Mouse (Mus musculus) forebrain, embryonic 11.5 days (tissue): ENCODE results near the gene Srsf2. TPM values are rescaled to one million over a fixed set of nuclear protein-coding genes. Genes with fewer than 3 reads are reported as not detected.

Experiments used
- ATAC-seq: fragments of 200-750 bp; cut with Nextera tagmentation; replicated peaks from 2 replicates; pipeline ENCODE4 v1.8.0; 2017; ENCODE audit warnings: moderate TSS enrichment; ENCODE audit not compliant: low FRiP score
- DNase-seq: peaks from one replicate; pipeline ENCODE4 v3.0.0-alpha.2; 2017; ENCODE audit warnings: low spot score
- H3K27ac ChIP-seq: fragments of 300-500 bp; sonication (generic); 2 replicates; pipeline ENCODE4 v1.5.1; 2014; ENCODE audit warnings: low read depth, low read length
- H3K27me3 ChIP-seq: fragments of 300-500 bp; sonication (generic); 2 replicates; pipeline ENCODE4 v1.6.1; 2014; ENCODE audit warnings: mild to moderate bottlenecking, low read length, mixed read lengths; ENCODE audit not compliant: control insufficient read depth, insufficient read depth
- H3K36me3 ChIP-seq: fragments of 300-500 bp; sonication (generic); 2 replicates; pipeline ENCODE4 v1.6.1; 2014; ENCODE audit warnings: mild to moderate bottlenecking, low read length, moderate library complexity, mixed read lengths; ENCODE audit not compliant: control insufficient read depth, insufficient read depth
- H3K4me1 ChIP-seq: fragments of 300-500 bp; sonication (generic); replicated peaks from 2 replicates; pipeline ENCODE4 v1.6.1; 2014; ENCODE audit warnings: low read length, mixed read lengths; ENCODE audit not compliant: control insufficient read depth, insufficient read depth
- H3K4me2 ChIP-seq: fragments of 300-500 bp; sonication (generic); 2 replicates; pipeline ENCODE4 v1.6.1; 2014; ENCODE audit warnings: low read depth, mild to moderate bottlenecking, low read length, moderate library complexity, mixed read lengths; ENCODE audit not compliant: severe bottlenecking
- H3K4me3 ChIP-seq: fragments of 300-500 bp; sonication (generic); 2 replicates; pipeline ENCODE4 v1.5.1; 2014; ENCODE audit warnings: low read depth, low read length
- H3K9ac ChIP-seq: fragments of 300-500 bp; sonication (generic); 2 replicates; pipeline ENCODE4 v1.6.1; 2014; ENCODE audit warnings: low read length
- H3K9me3 ChIP-seq: fragments of 300-500 bp; sonication (generic); 2 replicates; pipeline ENCODE4 v1.6.1; 2016; ENCODE audit warnings: low read length, mixed read lengths; ENCODE audit not compliant: control insufficient read depth
- WGBS: fragments of 180-500 bp; shearing (Covaris S2); extraction: QIAGEN DNeasy Blood & Tissue Kit; methylation state at CpG from one replicate; pipeline ENCODE4 v1.1.7; 2014; 5-methylcytosine and 5-hydroxymethylcytosine counted together
- polyA plus RNA-seq: library from polyadenylated mRNA; unstranded; fragments of >200 nt; fragmentation: Nextera tagmentation; extraction: Ambion mirVana; gene quantifications from 2 replicates; pipeline ENCODE4 v1.2.1, GENCODE M21; 2014

The Srsf2 gene
- polyA plus RNA-seq, 1 experiment from 2014 or later, result 1,008 TPM

DNA sequence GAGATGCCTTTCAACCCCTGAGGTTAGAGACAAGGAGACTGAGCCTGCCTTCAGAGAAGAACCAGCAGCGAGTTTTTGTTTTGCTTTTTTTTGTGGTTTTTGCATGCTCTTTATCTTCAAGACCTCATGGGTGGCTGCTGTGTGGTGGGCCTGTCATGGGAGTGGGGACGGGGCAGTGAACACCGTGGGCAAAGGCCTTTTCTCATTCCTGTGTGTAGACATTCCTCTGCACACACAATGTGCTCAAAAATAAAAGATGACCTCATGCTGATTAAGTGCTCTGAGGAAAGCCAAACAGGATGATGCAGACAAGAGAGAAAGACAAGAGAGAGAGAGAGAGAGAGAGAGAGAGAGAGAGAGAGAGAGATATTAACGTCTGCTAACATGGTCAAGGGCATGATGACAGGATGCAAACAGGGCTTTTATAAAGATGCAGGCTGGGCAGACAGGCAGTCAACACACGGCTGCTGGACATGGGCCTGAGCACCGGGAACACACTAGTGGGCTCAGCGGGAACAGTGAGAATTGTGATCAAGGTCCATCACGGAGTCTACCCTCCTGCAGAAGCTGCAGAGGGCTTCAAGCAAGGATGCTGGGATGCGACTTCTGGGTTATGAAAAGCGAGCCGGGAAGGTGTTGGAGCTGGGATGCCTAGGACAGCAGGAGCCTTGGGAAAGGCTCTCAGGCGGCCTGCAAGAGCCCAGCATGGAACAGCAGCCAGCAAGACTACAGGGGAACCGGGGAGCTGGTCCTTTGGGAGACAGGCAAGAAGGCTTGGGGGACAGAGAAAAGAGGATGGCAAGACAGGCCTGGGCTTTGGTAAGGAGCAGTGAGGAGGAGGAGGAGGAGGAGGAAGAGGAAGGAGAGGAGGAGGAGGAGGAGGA lies 31.6 kb downstream of the Srsf2 start:
- Histone ChIP-seq H3K4me2 (no peak overlapping the region), H3K36me3 (no peaks in the 10 kb centered on the region), H3K27me3 (no peaks in the 10 kb centered on the region), H3K4me3 (no peak overlapping the region), H3K9ac (no peak overlapping the region; the same call in 1 of the 2 replicates), H3K27ac (no peak overlapping the region), H3K9me3 (no peaks in the 10 kb centered on the region), H3K4me1 (peaks cover 5% of the 10 kb centered on the region; the same call in 1 of the 2 replicates)
- no peak for ATAC-seq
- 57% methylated on average over 13 of the region's 13 CpGs for WGBS
- no peak for DNase-seq

- Histone ChIP-seq H3K4me1 (peaks cover under 1% of the 10 kb centered on the region; the same call in 1 of the 2 replicates), H3K9ac (no peak overlapping the region), H3K36me3 (no peaks in the 10 kb centered on the region), H3K9me3 (no peaks in the 10 kb centered on the region), H3K4me3 (no peak overlapping the region), H3K27ac (no peak overlapping the region), H3K4me2 (no peak overlapping the region), H3K27me3 (no peaks in the 10 kb centered on the region)
- DNase-seq (no peak), ATAC-seq (no peak)
- WGBS, result 88% methylated on average over 5 of the region's 5 CpGs
Measured at GRCm38 (mm10) chr11:116819932-116820593, 32.8 kb downstream of the Srsf2 start.

DNA sequence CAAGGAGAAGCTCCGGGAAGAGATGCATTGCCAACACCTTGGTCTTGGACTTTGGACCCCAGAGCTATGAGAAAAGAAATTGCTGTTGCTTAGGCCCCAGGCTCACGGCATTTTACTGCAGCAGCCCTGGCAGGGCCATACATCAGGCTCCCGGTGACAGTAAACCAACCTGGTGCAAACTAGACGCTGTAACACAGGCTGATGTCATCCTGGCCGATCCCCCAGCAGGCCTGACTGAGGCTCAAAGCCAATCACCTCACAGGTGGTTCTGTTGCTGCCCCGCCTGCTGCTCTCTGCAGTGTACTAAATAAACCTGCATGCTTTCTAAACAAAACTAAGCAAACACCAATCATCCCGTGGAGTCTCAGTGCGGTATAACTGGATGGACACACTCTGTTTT lies 34.2 kb downstream of the Srsf2 start:
- Histone ChIP-seq H3K4me3 (no peak overlapping the region), H3K9me3 (no peaks in the 10 kb centered on the region), H3K9ac (no peak overlapping the region), H3K27ac (no peak overlapping the region), H3K27me3 (no peaks in the 10 kb centered on the region), H3K36me3 (no peaks in the 10 kb centered on the region), H3K4me1 (peaks cover 13% of the 10 kb centered on the region), H3K4me2 (no peak overlapping the region)
- DNase-seq (no peak), ATAC-seq (no peak)
- WGBS, result 76% methylated on average over 8 of the region's 8 CpGs

DNA sequence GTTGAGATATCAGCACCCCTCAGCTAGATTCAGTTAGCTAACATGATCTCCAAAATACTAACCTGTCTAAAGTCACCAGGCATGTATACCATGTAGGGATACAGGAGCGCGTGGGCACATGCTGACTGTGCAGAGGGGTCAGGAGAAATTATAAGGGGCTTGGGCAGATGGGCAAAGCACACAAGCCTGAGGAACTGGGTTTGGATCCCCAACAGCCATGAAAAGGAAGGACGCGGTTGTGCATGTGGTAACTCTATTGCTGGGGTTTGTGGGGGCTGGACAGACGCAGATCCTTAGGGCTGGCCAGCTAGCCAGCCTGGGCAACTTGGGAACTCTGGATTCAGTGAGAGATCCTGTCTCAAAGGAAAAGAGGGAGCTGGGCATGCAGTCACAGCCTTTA lies 35.3 kb downstream of the Srsf2 start:
- H3K27me3 ChIP-seq, result no peaks in the 10 kb centered on the region
- peaks cover 23% of the 10 kb centered on the region for H3K4me1 ChIP-seq
- DNase-seq (peak; percentile 30), ATAC-seq (no peak)
- H3K9me3 ChIP-seq, result no peaks in the 10 kb centered on the region
- no peak overlapping the region for H3K27ac ChIP-seq
- H3K4me2 ChIP-seq, result no peak overlapping the region
- no peak overlapping the region for H3K4me3 ChIP-seq
- no peak overlapping the region for H3K9ac ChIP-seq
- H3K36me3 ChIP-seq, result no peaks in the 10 kb centered on the region
- WGBS, result 95% methylated on average over 5 of the region's 5 CpGs

- peaks cover 23% of the 10 kb centered on the region for H3K4me1 ChIP-seq
- no peak overlapping the region for H3K27ac ChIP-seq
- H3K27me3 ChIP-seq, result no peaks in the 10 kb centered on the region
- peak; percentile 48 for DNase-seq
- no peak overlapping the region for H3K4me2 ChIP-seq
- 83% methylated on average over 5 of the region's 5 CpGs for WGBS
- no peak overlapping the region for H3K4me3 ChIP-seq
- no peaks in the 10 kb centered on the region for H3K9me3 ChIP-seq
- no peak for ATAC-seq
- H3K36me3 ChIP-seq, result no peaks in the 10 kb centered on the region
- H3K9ac ChIP-seq, result no peak overlapping the region
Measured at GRCm38 (mm10) chr11:116816769-116817168, 36.1 kb downstream of the Srsf2 start.

- H3K4me1 ChIP-seq, result peaks cover 36% of the 10 kb centered on the region
- H3K9ac ChIP-seq, result peak overlapping the region; percentile 33
Measured at GRCm38 (mm10) chr11:116814884-116815415, 37.9 kb downstream of the Srsf2 start.

DNA sequence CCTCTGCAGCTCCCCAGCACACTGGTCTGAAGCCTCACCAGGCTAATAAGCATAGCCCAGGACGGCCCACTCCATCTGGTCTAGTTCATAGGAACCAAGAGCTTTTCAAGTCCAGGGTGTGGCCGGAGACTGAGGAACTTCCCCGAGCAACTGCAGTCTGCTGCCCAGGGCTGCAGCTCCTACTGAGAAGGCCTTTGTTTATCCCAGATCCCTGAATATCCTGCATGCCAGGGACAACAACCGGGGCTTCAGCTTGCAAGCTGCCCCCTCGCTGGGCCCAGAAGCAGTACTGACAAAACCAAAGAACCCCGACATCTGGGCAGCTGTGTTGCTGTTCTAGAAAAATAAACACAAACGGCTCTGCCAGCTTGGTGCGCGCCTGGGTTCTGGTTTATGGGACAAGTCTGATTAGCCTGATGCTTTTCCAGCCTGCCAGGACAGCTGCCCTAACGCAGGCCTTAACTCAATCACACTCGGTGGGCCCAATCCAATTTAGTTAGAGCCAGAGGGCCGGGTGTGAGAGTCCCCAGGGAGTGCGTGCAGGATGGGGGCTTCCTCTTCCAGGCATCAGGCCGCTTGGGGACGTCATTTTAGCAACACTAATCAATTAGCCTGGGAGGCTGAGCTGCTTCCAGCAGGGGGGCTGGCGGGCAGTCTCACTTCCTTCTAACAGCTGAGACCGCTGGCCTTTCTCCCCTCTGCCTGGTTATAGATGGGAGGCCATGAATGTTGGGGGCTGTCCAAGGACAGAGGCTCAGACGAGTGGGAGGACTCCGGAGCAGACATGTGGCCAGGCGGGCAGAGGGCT lies 38.6 kb downstream of the Srsf2 start:
- Histone ChIP-seq H3K4me3 (no peak overlapping the region), H3K9me3 (no peaks in the 10 kb centered on the region), H3K27ac (peak overlapping the region; percentile 80), H3K27me3 (no peaks in the 10 kb centered on the region), H3K4me2 (no peak overlapping the region; the same call in 1 of the 2 replicates), H3K9ac (peak overlapping the region; percentile 33), H3K36me3 (no peaks in the 10 kb centered on the region), H3K4me1 (peaks cover 36% of the 10 kb centered on the region)
- WGBS, result 5% methylated on average over 20 of the region's 20 CpGs
- DNase-seq (peak; percentile 72), ATAC-seq (no peak)

More at GRCm38 (mm10) chr11:116814884-116815415, 37.9 kb downstream of the Srsf2 start:
- Histone ChIP-seq H3K4me3 (no peak overlapping the region), H3K36me3 (no peaks in the 10 kb centered on the region), H3K27me3 (no peaks in the 10 kb centered on the region), H3K9me3 (no peaks in the 10 kb centered on the region), H3K27ac (peak overlapping the region; percentile 80; the same call in 1 of the 2 replicates), H3K4me2 (no peak overlapping the region; the same call in 1 of the 2 replicates)
- 23% methylated on average over 7 of the region's 7 CpGs for WGBS
- ATAC-seq, result no peak
- no peak for DNase-seq

GRCm38 (mm10) chr11:116813610-116814009 lies 39.3 kb downstream of the Srsf2 start:
- WGBS, result 71% methylated on average over 13 of the region's 13 CpGs
- Histone ChIP-seq H3K27me3 (no peaks in the 10 kb centered on the region), H3K4me3 (no peak overlapping the region), H3K27ac (peak overlapping the region; percentile 80), H3K4me1 (peaks cover 36% of the 10 kb centered on the region), H3K9ac (peak overlapping the region; percentile 9; the same call in 1 of the 2 replicates), H3K4me2 (no peak overlapping the region), H3K36me3 (no peaks in the 10 kb centered on the region), H3K9me3 (no peaks in the 10 kb centered on the region)
- ATAC-seq (no peak), DNase-seq (peak; percentile 54)
